Mouse (Mus musculus): ENCODE measurements around the gene Fbln1.
A peak's percentile ranks its signal among the peaks of the same experiment; 100 is the strongest.

Gene Fbln1

GRCm38 (mm10) chr15:85205792-85206702, at the start of gene Fbln1:
Fbln1 (plus strand) TSS chr15:85205949.
- no peak for DNase-seq (ENCODE audit: low read depth, low spot score)

- DNase-seq (ENCODE audit: low read depth, low spot score), result no peak
Measured at GRCm38 (mm10) chr15:85156198-85156597, 49.6 kb upstream of the Fbln1 start.

GRCm38 (mm10) chr15:85161416-85161815, 44.3 kb upstream of the Fbln1 start:
- no peak for DNase-seq (ENCODE audit: low read depth, low spot score)

- DNase-seq (ENCODE audit: low read depth, low spot score), result no peak
Measured at GRCm38 (mm10) chr15:85162693-85163663, 42.8 kb upstream of the Fbln1 start.

- no peak for DNase-seq (ENCODE audit: low read depth, low spot score)
Measured at GRCm38 (mm10) chr15:85166433-85166933, 39.3 kb upstream of the Fbln1 start.

- DNase-seq (ENCODE audit: low read depth, low spot score), result no peak
Measured at GRCm38 (mm10) chr15:85167086-85167679, 38.6 kb upstream of the Fbln1 start.

GRCm38 (mm10) chr15:85172054-85172453, 33.7 kb upstream of the Fbln1 start:
- DNase-seq (ENCODE audit: low read depth, low spot score), result no peak

- no peak for DNase-seq (ENCODE audit: low read depth, low spot score)
Measured at GRCm38 (mm10) chr15:85173425-85173824, 32.3 kb upstream of the Fbln1 start.

GRCm38 (mm10) chr15:85174060-85174459, 31.7 kb upstream of the Fbln1 start:
- no peak for DNase-seq (ENCODE audit: low read depth, low spot score)

GRCm38 (mm10) chr15:85177576-85177975, 28.2 kb upstream of the Fbln1 start:
- DNase-seq (ENCODE audit: low read depth, low spot score), result peak; percentile 74

- no peak for DNase-seq (ENCODE audit: low read depth, low spot score)
Measured at GRCm38 (mm10) chr15:85178172-85178571, 27.6 kb upstream of the Fbln1 start.

- DNase-seq (ENCODE audit: low read depth, low spot score), result no peak
Measured at GRCm38 (mm10) chr15:85179528-85180180, 26.1 kb upstream of the Fbln1 start.

- DNase-seq (ENCODE audit: low read depth, low spot score), result no peak
Measured at GRCm38 (mm10) chr15:85180368-85180767, 25.4 kb upstream of the Fbln1 start.

- DNase-seq (ENCODE audit: low read depth, low spot score), result no peak
Measured at GRCm38 (mm10) chr15:85182063-85182462, 23.7 kb upstream of the Fbln1 start.

- DNase-seq (ENCODE audit: low read depth, low spot score), result no peak
Measured at GRCm38 (mm10) chr15:85186916-85187315, 18.8 kb upstream of the Fbln1 start.

- DNase-seq (ENCODE audit: low read depth, low spot score), result no peak
Measured at GRCm38 (mm10) chr15:85188167-85188778, 17.5 kb upstream of the Fbln1 start.

GRCm38 (mm10) chr15:85200446-85201289, 5.1 kb upstream of the Fbln1 start:
- DNase-seq (ENCODE audit: low read depth, low spot score), result no peak

- DNase-seq (ENCODE audit: low read depth, low spot score), result no peak
Measured at GRCm38 (mm10) chr15:85202199-85202598, 3.5 kb upstream of the Fbln1 start.

- DNase-seq (ENCODE audit: low read depth, low spot score), result no peak
Measured at GRCm38 (mm10) chr15:85202787-85203186, 3.0 kb upstream of the Fbln1 start.

GRCm38 (mm10) chr15:85204383-85204782, 1.4 kb upstream of the Fbln1 start:
- no peak for DNase-seq (ENCODE audit: low read depth, low spot score)
